Mouse (Mus musculus) thymus, adult 2 months (tissue): ENCODE measurements around the gene Zfyve28.

Experiments used
- CTCF ChIP-seq: fragments of 200-500 bp; IDR thresholded peaks from 2 replicates; pipeline ENCODE4 v1.5.1; 2012; ENCODE audit warnings: mild to moderate bottlenecking, control low read depth, low read length, moderate library complexity, borderline replicate concordance; ENCODE audit not compliant: control insufficient read depth, poor library complexity, insufficient read depth; ENCODE audit errors: extremely low read depth
- POLR2A ChIP-seq: fragments of 200-500 bp; IDR thresholded peaks from 2 replicates; pipeline ENCODE4 v1.6.1; 2012; ENCODE audit warnings: mild to moderate bottlenecking, low read length, control low read depth, moderate library complexity; ENCODE audit not compliant: control insufficient read depth, poor library complexity, insufficient read depth; ENCODE audit errors: extremely low read depth

DNA sequence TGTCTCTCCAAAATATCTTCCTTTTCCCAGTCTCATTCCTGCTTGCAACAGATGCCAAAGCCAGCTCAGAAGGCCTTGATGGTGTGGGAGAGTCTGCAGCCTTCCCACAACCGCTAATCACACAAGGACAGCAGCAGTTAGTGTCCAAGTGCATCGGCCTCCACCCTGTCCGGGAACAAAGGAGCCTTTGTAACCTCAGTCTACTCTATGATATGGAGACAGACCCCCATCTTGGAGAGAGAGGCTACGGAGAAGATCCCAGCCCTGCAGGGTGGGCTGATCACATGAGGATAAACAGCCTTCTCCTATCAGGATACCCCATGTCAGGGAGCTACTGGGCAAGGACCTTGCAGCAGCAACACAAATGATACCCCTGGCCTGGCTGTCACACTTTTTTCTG is 36.5 kb downstream of the Zfyve28 start:
- TF ChIP-seq CTCF, result no peak
- TF ChIP-seq POLR2A, result no peak
